Mouse (Mus musculus): ENCODE measurements around the gene Gfi1b. TPM values are rescaled to one million over a fixed set of nuclear protein-coding genes. Genes with fewer than 3 reads are reported as not detected.
A peak's percentile ranks its signal among the peaks of the same experiment; 100 is the strongest.

The Gfi1b gene
- total and polyA plus RNA-seq, 3 experiments, result 82.9 to 277 (median 194) TPM

DNA sequence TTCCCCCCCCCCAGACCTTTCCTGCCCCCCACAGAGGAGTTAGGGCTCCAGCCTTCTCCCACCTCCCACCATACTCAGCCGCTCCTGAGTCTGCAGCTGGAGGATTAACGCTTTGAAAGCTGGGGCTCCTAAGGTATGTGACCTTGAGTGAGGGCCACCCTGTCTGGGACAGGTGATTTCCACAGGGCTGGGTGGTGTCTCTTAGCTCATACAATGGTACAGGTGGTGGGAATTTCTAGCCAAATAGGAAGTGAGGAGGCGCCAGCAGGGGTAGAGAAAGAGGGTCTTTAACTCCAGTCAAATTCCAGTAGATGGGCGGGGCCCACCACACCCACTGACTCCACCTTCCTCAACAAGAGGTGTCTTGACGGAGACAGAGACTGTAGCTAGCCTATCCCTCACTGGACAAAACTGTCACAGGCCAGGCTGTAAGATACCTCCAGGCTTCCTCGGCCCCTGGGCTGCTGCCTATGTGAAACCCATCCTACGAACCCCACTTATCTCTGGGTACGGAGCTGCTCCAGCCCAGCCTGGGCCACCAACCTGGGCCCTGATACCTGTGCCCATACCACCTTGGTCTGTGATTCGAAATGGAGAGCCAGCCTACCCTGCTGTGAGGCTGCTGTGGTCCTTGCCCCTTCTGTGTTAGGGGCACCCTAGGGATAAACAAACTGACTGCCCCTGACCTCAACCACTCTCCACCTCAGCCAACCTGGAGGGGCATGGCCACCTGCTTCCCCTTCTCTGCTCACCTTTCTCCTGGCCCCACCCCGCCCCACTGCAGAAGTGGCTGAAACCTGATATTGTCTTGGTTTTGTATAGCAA, 14.2 kb downstream of the Gfi1b start (continued):
- no peak for TF ChIP-seq JUND (IDR thresholded peaks at IDR 0.05; ENCODE audit: low read depth, low read length)
- 0 out of 2 replicates have a peak, but pooled peaks have one; percentile 7 for TF ChIP-seq MXI1 (IDR thresholded peaks at IDR 0.05; ENCODE audit: low read depth, low read length)
- no peak for TF ChIP-seq MYB (IDR thresholded peaks at IDR 0.05; ENCODE audit: low read depth, low read length)
- TF ChIP-seq MYC (IDR thresholded peaks at IDR 0.05; ENCODE audit: low read depth, low read length), result no peak
- 0 out of 4 replicates have a peak, but pooled peaks of 1 of the 2 experiments have one; percentile 23 for TF ChIP-seq POLR2A (IDR thresholded peaks at IDR 0.05; ENCODE audit: control insufficient read depth in 1 of 2, insufficient read depth in 1 of 2, low read depth in 1 of 2, low read length in 2 of 2, poor library complexity in 1 of 2)
- TF ChIP-seq MAFK (IDR thresholded peaks at IDR 0.05; ENCODE audit: borderline replicate concordance, low read depth, low read length), result no peak
- 0 out of 2 replicates have a peak, but pooled peaks have one; percentile 23 for TF ChIP-seq ZMIZ1 (IDR thresholded peaks at IDR 0.05; ENCODE audit: low read depth, low read length)
- no peak for TF ChIP-seq USF1 (IDR thresholded peaks at IDR 0.05; ENCODE audit: low read depth, low read length)
- TF ChIP-seq MEF2A (IDR thresholded peaks at IDR 0.05; ENCODE audit: extremely low read depth, insufficient replicate concordance, low read depth, low read length, poor library complexity, severe bottlenecking), result no peak
- 0 out of 2 replicates have a peak, but pooled peaks have one; percentile 45 for TF ChIP-seq MAZ (IDR thresholded peaks at IDR 0.05; ENCODE audit: low read depth, low read length)
- no peak for TF ChIP-seq KAT2A (conservative IDR thresholded peaks at IDR 0.05; ENCODE audit: low read depth, low read length)
- TF ChIP-seq TAL1 (IDR thresholded peaks at IDR 0.05; ENCODE audit: low read length), result no peak
- TF ChIP-seq USF2 (IDR thresholded peaks at IDR 0.05; ENCODE audit: borderline replicate concordance in 1 of 2, insufficient read depth in 1 of 2, low read depth in 1 of 2, low read length in 2 of 2), result no peak
- TF ChIP-seq SMC3 (IDR thresholded peaks at IDR 0.05; ENCODE audit: low read depth, low read length), result no peak; the same call in 1 of the 2 replicates
- TF ChIP-seq TBP (IDR thresholded peaks at IDR 0.05; ENCODE audit: low read depth, low read length), result no peak
- TF ChIP-seq GATA1 (IDR thresholded peaks at IDR 0.05; ENCODE audit: low read depth, low read length), result no peak
- TF ChIP-seq ETS1 (IDR thresholded peaks at IDR 0.05; ENCODE audit: low read depth, low read length), result no peak
- TF ChIP-seq BHLHE40 (IDR thresholded peaks at IDR 0.05; ENCODE audit: borderline replicate concordance, low read depth, low read length), result no peak
- no peak for TF ChIP-seq E2F4 (IDR thresholded peaks at IDR 0.05; ENCODE audit: borderline replicate concordance, low read depth, low read length)
- TF ChIP-seq POLR2AphosphoS5 (IDR thresholded peaks at IDR 0.05; ENCODE audit: borderline replicate concordance, low read depth, low read length), result peak; percentile 68
- no peak for TF ChIP-seq MAX (IDR thresholded peaks at IDR 0.05; ENCODE audit: low read length)

Data from MEL (cell line).